Mouse (Mus musculus) midbrain, embryonic 11.5 days (tissue): ENCODE measurements around the gene Gm20708. TPM values are rescaled to one million over a fixed set of nuclear protein-coding genes. Genes with fewer than 3 reads are reported as not detected.
"Not testable (repeated sequence)": the region's sequence is repeated elsewhere in the genome, so short reads cannot be mapped to it uniquely, and the experiment has no call there.

Experiments
- ATAC-seq: fragments of 200-750 bp; cut with Nextera tagmentation; 2 replicates; pipeline ENCODE4 v1.8.0; 2017; ENCODE audit warnings: moderate TSS enrichment, moderate library complexity; ENCODE audit not compliant: low FRiP score
- DNase-seq: peaks from one replicate; pipeline ENCODE4 v3.0.0; 2015; ENCODE audit warnings: low spot score; ENCODE audit errors: missing footprints
- H3K27ac ChIP-seq: fragments of 300-500 bp; sonication (generic); 2 replicates; pipeline ENCODE4 v1.5.1; 2014; ENCODE audit warnings: low read depth, low read length
- H3K27me3 ChIP-seq: fragments of 300-500 bp; sonication (generic); 2 replicates; pipeline ENCODE4 v1.6.1; 2014; ENCODE audit warnings: mild to moderate bottlenecking, low read length, moderate library complexity, mixed read lengths; ENCODE audit not compliant: control insufficient read depth, insufficient read depth
- H3K36me3 ChIP-seq: fragments of 300-500 bp; sonication (generic); 2 replicates; pipeline ENCODE4 v1.6.1; 2014; ENCODE audit warnings: mild to moderate bottlenecking, low read length, moderate library complexity, mixed read lengths; ENCODE audit not compliant: control insufficient read depth, insufficient read depth
- H3K4me1 ChIP-seq: fragments of 300-500 bp; sonication (generic); 2 replicates; pipeline ENCODE4 v1.6.1; 2014; ENCODE audit warnings: low read length; ENCODE audit not compliant: control insufficient read depth, insufficient read depth
- H3K4me2 ChIP-seq: fragments of 300-500 bp; sonication (generic); 2 replicates; pipeline ENCODE4 v1.6.1; 2014; ENCODE audit warnings: mild to moderate bottlenecking, moderate library complexity
- H3K4me3 ChIP-seq: fragments of 300-500 bp; sonication (generic); 2 replicates; pipeline ENCODE4 v1.5.1; 2014; ENCODE audit warnings: low read depth, low read length
- H3K9ac ChIP-seq: fragments of 300-500 bp; sonication (generic); 2 replicates; pipeline ENCODE4 v1.6.1; 2014; ENCODE audit warnings: low read length
- H3K9me3 ChIP-seq: fragments of 300-500 bp; sonication (generic); 2 replicates; pipeline ENCODE4 v1.6.1; 2016; ENCODE audit warnings: low read length; ENCODE audit not compliant: control insufficient read depth
- WGBS: fragments of 180-500 bp; shearing (Covaris S2); extraction: QIAGEN DNeasy Blood & Tissue Kit; methylation state at CpG from one replicate; pipeline ENCODE4 v1.1.7; 2014; 5-methylcytosine and 5-hydroxymethylcytosine counted together
- polyA plus RNA-seq: library from polyadenylated mRNA; unstranded; fragments of >200 nt; fragmentation: Nextera tagmentation; extraction: Ambion mirVana; gene quantifications from 2 replicates; pipeline ENCODE4 v1.2.1, GENCODE M21; 2014

The Gm20708 gene
- polyA plus RNA-seq, 1 experiment from 2014 or later, result 0.20 TPM

GRCm38 (mm10) chr11:117815850-117816249, 6.4 kb downstream of the Gm20708 start:
- 95% methylated on average over 9 of the region's 9 CpGs for WGBS

GRCm38 (mm10) chr11:117816389-117816996, 7.0 kb downstream of the Gm20708 start:
- DNase-seq (no peak), ATAC-seq (no peak)
- H3K9me3 ChIP-seq, result no peaks in the 10 kb centered on the region
- H3K36me3 ChIP-seq, result peaks cover 8% of the 10 kb centered on the region; the same call in 1 of the 2 replicates
- no peak overlapping the region for H3K9ac ChIP-seq
- H3K27me3 ChIP-seq, result no peaks in the 10 kb centered on the region
- no peak overlapping the region for H3K4me2 ChIP-seq
- no peak overlapping the region for H3K4me3 ChIP-seq
- WGBS, result 89% methylated on average over 13 of the region's 13 CpGs
- no peaks in the 10 kb centered on the region for H3K4me1 ChIP-seq
- H3K27ac ChIP-seq, result no peak overlapping the region

More at GRCm38 (mm10) chr11:117815850-117816249, 6.4 kb downstream of the Gm20708 start:
- H3K4me3 ChIP-seq, ATAC-seq, H3K27ac ChIP-seq, H3K36me3 ChIP-seq, H3K9me3 ChIP-seq, H3K4me2 ChIP-seq, H3K4me1 ChIP-seq, H3K9ac ChIP-seq, H3K27me3 ChIP-seq, DNase-seq: not testable (repeated sequence)

DNA sequence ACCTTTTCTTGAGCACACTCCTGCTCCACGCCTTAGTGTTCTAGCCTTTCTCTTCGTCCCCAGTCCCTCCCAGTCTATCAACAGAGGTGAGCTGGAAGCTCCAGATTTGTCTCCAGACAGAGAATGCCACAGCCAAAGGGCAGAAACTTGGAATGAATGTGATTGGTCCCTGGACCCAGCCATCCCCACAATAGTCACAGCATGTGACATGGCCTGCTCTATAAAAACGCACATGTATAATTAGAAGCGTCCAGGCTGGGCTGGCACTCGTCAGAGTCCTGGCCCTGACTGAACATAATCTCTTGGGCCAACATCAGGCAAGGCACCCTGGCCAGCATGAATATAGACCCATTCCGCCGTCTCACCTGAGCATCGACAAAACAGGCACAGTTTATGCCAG, 9.6 kb downstream of the Gm20708 start:
- Histone ChIP-seq H3K27me3 (no peaks in the 10 kb centered on the region), H3K4me2 (no peak overlapping the region), H3K27ac (no peak overlapping the region), H3K9ac (no peak overlapping the region), H3K4me1 (peaks cover 3% of the 10 kb centered on the region), H3K4me3 (no peak overlapping the region), H3K36me3 (peaks cover 4% of the 10 kb centered on the region; the same call in 1 of the 2 replicates), H3K9me3 (no peaks in the 10 kb centered on the region)
- WGBS, result 77% methylated on average over 8 of the region's 8 CpGs
- ATAC-seq (no peak), DNase-seq (no peak)

GRCm38 (mm10) chr11:117820173-117820572, 10.7 kb downstream of the Gm20708 start:
- Histone ChIP-seq H3K27ac (no peak overlapping the region), H3K36me3 (peaks cover 2% of the 10 kb centered on the region; the same call in 1 of the 2 replicates), H3K4me2 (no peak overlapping the region), H3K9me3 (no peaks in the 10 kb centered on the region), H3K27me3 (no peaks in the 10 kb centered on the region), H3K4me1 (peaks cover 13% of the 10 kb centered on the region), H3K4me3 (no peak overlapping the region), H3K9ac (no peak overlapping the region)
- DNase-seq (no peak), ATAC-seq (no peak)
- WGBS, result 95% methylated on average over 7 of the region's 7 CpGs

GRCm38 (mm10) chr11:117821868-117822267, 12.4 kb downstream of the Gm20708 start:
- WGBS, result 90% methylated on average over 9 of the region's 9 CpGs
- H3K4me2 ChIP-seq, result no peak overlapping the region
- H3K9ac ChIP-seq, result no peak overlapping the region
- ATAC-seq (no peak), DNase-seq (no peak)
- no peak overlapping the region for H3K4me3 ChIP-seq
- H3K27ac ChIP-seq, result no peak overlapping the region
- no peaks in the 10 kb centered on the region for H3K27me3 ChIP-seq
- no peaks in the 10 kb centered on the region for H3K9me3 ChIP-seq
- peaks cover 21% of the 10 kb centered on the region for H3K4me1 ChIP-seq
- H3K36me3 ChIP-seq, result peaks cover 2% of the 10 kb centered on the region; the same call in 1 of the 2 replicates

- Histone ChIP-seq H3K36me3 (peaks cover 2% of the 10 kb centered on the region; the same call in 1 of the 2 replicates), H3K4me3 (no peak overlapping the region), H3K27ac (no peak overlapping the region), H3K4me2 (no peak overlapping the region), H3K9ac (no peak overlapping the region), H3K4me1 (peaks cover 21% of the 10 kb centered on the region), H3K9me3 (no peaks in the 10 kb centered on the region), H3K27me3 (no peaks in the 10 kb centered on the region)
- WGBS, result 94% methylated on average over 7 of the region's 7 CpGs
- ATAC-seq, result no peak
- DNase-seq, result no peak
These were observed 13.3 kb downstream of the Gm20708 start for GRCm38 (mm10) chr11:117822728-117823241.

GRCm38 (mm10) chr11:117823411-117823810, 13.9 kb downstream of the Gm20708 start:
- Histone ChIP-seq H3K4me2 (no peak overlapping the region), H3K9ac (no peak overlapping the region), H3K27ac (no peak overlapping the region), H3K27me3 (no peaks in the 10 kb centered on the region), H3K9me3 (no peaks in the 10 kb centered on the region), H3K36me3 (peaks cover 2% of the 10 kb centered on the region; the same call in 1 of the 2 replicates), H3K4me3 (no peak overlapping the region), H3K4me1 (peaks cover 21% of the 10 kb centered on the region)
- DNase-seq (no peak), ATAC-seq (no peak)
- 95% methylated on average over 6 of the region's 6 CpGs for WGBS

- Histone ChIP-seq H3K27me3 (no peaks in the 10 kb centered on the region), H3K4me3 (peak overlapping the region; percentile 62), H3K36me3 (peaks cover 2% of the 10 kb centered on the region; the same call in 1 of the 2 replicates), H3K4me2 (peak overlapping the region; percentile 85), H3K4me1 (peaks cover 21% of the 10 kb centered on the region), H3K27ac (no peak overlapping the region), H3K9me3 (no peaks in the 10 kb centered on the region), H3K9ac (peak overlapping the region; percentile 86)
- peak; percentile 79 for ATAC-seq
- 30% methylated on average over 23 of the region's 23 CpGs for WGBS
- peak; percentile 97 for DNase-seq
These were observed 14.8 kb downstream of the Gm20708 start for GRCm38 (mm10) chr11:117824060-117824969.
